Mouse (Mus musculus) kidney, postnatal 0 days (tissue): ENCODE measurements around the gene Pagr1b. TPM values are rescaled to one million over a fixed set of nuclear protein-coding genes. Genes with fewer than 3 reads are reported as not detected.

Experiments used
- ATAC-seq: fragments of 200-750 bp; cut with Nextera tagmentation; replicated peaks from 2 replicates; pipeline ENCODE4 v1.8.0; 2017; ENCODE audit warnings: low read depth, moderate number of reproducible peaks, moderate TSS enrichment, moderate library complexity; ENCODE audit not compliant: low FRiP score
- DNase-seq: peaks from one replicate; pipeline ENCODE4 v3.0.0-alpha.2; 2016; ENCODE audit warnings: low spot score
- H3K27ac ChIP-seq: fragments of 300-500 bp; sonication (generic); 2 replicates; pipeline ENCODE4 v1.5.1; 2014; ENCODE audit warnings: mild to moderate bottlenecking
- H3K27me3 ChIP-seq: fragments of 300-500 bp; sonication (generic); 2 replicates; pipeline ENCODE4 v1.6.1; 2014; ENCODE audit warnings: low read length, mixed read lengths; ENCODE audit not compliant: insufficient read depth
- H3K36me3 ChIP-seq: fragments of 300-500 bp; sonication (generic); 2 replicates; pipeline ENCODE4 v1.6.1; 2014; ENCODE audit warnings: low read length, mixed read lengths; ENCODE audit not compliant: insufficient read depth
- H3K4me1 ChIP-seq: fragments of 300-500 bp; sonication (generic); replicated peaks from 2 replicates; pipeline ENCODE4 v1.6.1; 2014; ENCODE audit warnings: antibody characterized with exemption, low read length, mixed read lengths; ENCODE audit not compliant: insufficient read depth
- H3K4me2 ChIP-seq: fragments of 300-500 bp; sonication (generic); 2 replicates; pipeline ENCODE4 v1.6.1; 2014; ENCODE audit warnings: mild to moderate bottlenecking, low read length, moderate library complexity, mixed read lengths
- H3K4me3 ChIP-seq: fragments of 300-500 bp; sonication (generic); replicated peaks from 2 replicates; pipeline ENCODE4 v1.5.1; 2014; ENCODE audit warnings: low read depth, low read length
- H3K9ac ChIP-seq: fragments of 300-500 bp; sonication (generic); 2 replicates; pipeline ENCODE4 v1.6.1; 2014; ENCODE audit warnings: low read depth, low read length
- H3K9me3 ChIP-seq: fragments of 300-500 bp; sonication (generic); replicated peaks from 2 replicates; pipeline ENCODE4 v1.6.1; 2016; ENCODE audit warnings: low read length, inconsistent platforms, mixed read lengths
- CTCF ChIP-seq: IDR thresholded peaks from 2 replicates; pipeline ENCODE4 v1.5.1; 2016; ENCODE audit warnings: antibody characterized with exemption, low read depth, mild to moderate bottlenecking, moderate library complexity
- WGBS: fragments of 180-500 bp; shearing (Covaris S2); extraction: QIAGEN DNeasy Blood & Tissue Kit; methylation state at CpG from one replicate; pipeline ENCODE4 v1.1.7; 2014; 5-methylcytosine and 5-hydroxymethylcytosine counted together
- polyA plus RNA-seq: library from polyadenylated mRNA; unstranded; fragments of >200 nt; fragmentation: Nextera tagmentation; extraction: Ambion mirVana; gene quantifications from 2 replicates; pipeline ENCODE4 v1.2.1, GENCODE M21; 2015

The Pagr1b gene
- polyA plus RNA-seq, 1 experiment from 2014 or later, result 0.21 TPM

- H3K27me3 ChIP-seq, result no peaks in the 10 kb centered on the region
- 0 out of 2 replicates have a peak, but pooled peaks cover 4% of the 10 kb centered on the region for H3K4me1 ChIP-seq
- H3K27ac ChIP-seq, result no peak overlapping the region
- no peak overlapping the region for H3K4me2 ChIP-seq
- DNase-seq (no peak), ATAC-seq (no peak)
- no peak overlapping the region for H3K9ac ChIP-seq
- H3K36me3 ChIP-seq, result peaks cover 20% of the 10 kb centered on the region
- 88% methylated on average over 6 of the region's 6 CpGs for WGBS
- H3K9me3 ChIP-seq, result no peaks in the 10 kb centered on the region
- no peak for TF ChIP-seq CTCF
- H3K4me3 ChIP-seq, result no peak overlapping the region
Measured at GRCm38 (mm10) chr7:126978841-126979240, 37.4 kb downstream of the Pagr1b start.

GRCm38 (mm10) chr7:126976878-126977459 lies 39.3 kb downstream of the Pagr1b start:
- DNase-seq, result peak; percentile 28
- Histone ChIP-seq H3K4me3 (peak overlapping the region; percentile 73), H3K4me2 (peak overlapping the region; percentile 68), H3K9me3 (no peaks in the 10 kb centered on the region), H3K27ac (peak overlapping the region; percentile 95), H3K4me1 (0 out of 2 replicates have a peak, but pooled peaks cover 4% of the 10 kb centered on the region), H3K36me3 (peaks cover 20% of the 10 kb centered on the region), H3K27me3 (no peaks in the 10 kb centered on the region), H3K9ac (peak overlapping the region; percentile 87)
- no peak for ATAC-seq
- no peak for TF ChIP-seq CTCF
- WGBS, result 24% methylated on average over 14 of the region's 14 CpGs

GRCm38 (mm10) chr7:126975950-126976866 lies 40.1 kb downstream of the Pagr1b start, which contains the start of gene Cdiptos:
Cdiptos (minus strand) TSS chr7:126976098.
- peak; percentile 98 for DNase-seq
- Histone ChIP-seq H3K36me3 (peaks cover 20% of the 10 kb centered on the region), H3K4me1 (0 out of 2 replicates have a peak, but pooled peaks cover 4% of the 10 kb centered on the region), H3K27me3 (no peaks in the 10 kb centered on the region), H3K9ac (peak within 1 kb of the TSS; percentile 87), H3K9me3 (no peaks in the 10 kb centered on the region), H3K4me3 (peak within 1 kb of the TSS; percentile 73), H3K4me2 (peak within 1 kb of the TSS; percentile 68), H3K27ac (peak within 1 kb of the TSS; percentile 95)
- under 1% methylated on average over 55 of the region's 55 CpGs for WGBS
- ATAC-seq, result peak; percentile 95
- TF ChIP-seq CTCF, result peak; percentile 100

- TF ChIP-seq CTCF, result no peak
- H3K9ac ChIP-seq, result peak within 1 kb of the TSS; percentile 87
- H3K4me1 ChIP-seq, result 0 out of 2 replicates have a peak, but pooled peaks cover 4% of the 10 kb centered on the region
- H3K27ac ChIP-seq, result peak within 1 kb of the TSS; percentile 95
- no peaks in the 10 kb centered on the region for H3K27me3 ChIP-seq
- DNase-seq, result no peak
- peak within 1 kb of the TSS; percentile 73 for H3K4me3 ChIP-seq
- H3K9me3 ChIP-seq, result no peaks in the 10 kb centered on the region
- peak within 1 kb of the TSS; percentile 68 for H3K4me2 ChIP-seq
- ATAC-seq, result no peak
- H3K36me3 ChIP-seq, result peaks cover 20% of the 10 kb centered on the region
- 0% methylated on average over 1 of the region's 1 CpGs for WGBS
Measured at GRCm38 (mm10) chr7:126975893-126975949, 40.6 kb downstream of the Pagr1b start, which contains the start of gene Cdipt. Cdipt (plus strand) TSS chr7:126975914.

GRCm38 (mm10) chr7:126975493-126975892 lies 40.8 kb downstream of the Pagr1b start:
- peaks cover 20% of the 10 kb centered on the region for H3K36me3 ChIP-seq
- H3K9me3 ChIP-seq, result no peaks in the 10 kb centered on the region
- H3K27ac ChIP-seq, result peak overlapping the region; percentile 95
- ATAC-seq, result 0 out of 2 replicates have a peak, but pooled peaks have one; percentile 2
- peak overlapping the region; percentile 73 for H3K4me3 ChIP-seq
- peak overlapping the region; percentile 87; the same call in 1 of the 2 replicates for H3K9ac ChIP-seq
- 12% methylated on average over 8 of the region's 8 CpGs for WGBS
- H3K27me3 ChIP-seq, result no peaks in the 10 kb centered on the region
- no peak for TF ChIP-seq CTCF
- peak; percentile 11 for DNase-seq
- peak overlapping the region; percentile 68 for H3K4me2 ChIP-seq
- H3K4me1 ChIP-seq, result 0 out of 2 replicates have a peak, but pooled peaks cover 4% of the 10 kb centered on the region

GRCm38 (mm10) chr7:126967361-126967760 lies 48.9 kb downstream of the Pagr1b start:
- ATAC-seq, result no peak

More at GRCm38 (mm10) chr7:126967361-126967760, 48.9 kb downstream of the Pagr1b start:
- H3K4me1 ChIP-seq, result no peaks in the 10 kb centered on the region
- DNase-seq, result no peak
- H3K36me3 ChIP-seq, result no peaks in the 10 kb centered on the region
- no peaks in the 10 kb centered on the region for H3K9me3 ChIP-seq
- 67% methylated on average over 6 of the region's 6 CpGs for WGBS
- H3K4me3 ChIP-seq, result no peak overlapping the region
- H3K9ac ChIP-seq, result no peak overlapping the region
- no peak overlapping the region for H3K27ac ChIP-seq
- H3K27me3 ChIP-seq, result no peaks in the 10 kb centered on the region
- no peak for TF ChIP-seq CTCF
- no peak overlapping the region for H3K4me2 ChIP-seq
